Mouse (Mus musculus) bone marrow, adult 2 months (tissue): ENCODE measurements around the gene Ddn.

Experiments used
- CTCF ChIP-seq: fragments of 200-500 bp; IDR thresholded peaks from 2 replicates; pipeline ENCODE4 v1.5.1; 2011; ENCODE audit warnings: low read length, control low read depth; ENCODE audit not compliant: control insufficient read depth, insufficient read depth
- POLR2A ChIP-seq: fragments of 200-500 bp; IDR thresholded peaks from 2 replicates; pipeline ENCODE4 v1.6.1; 2011; ENCODE audit warnings: low read depth, mild to moderate bottlenecking, control low read depth, low read length, borderline replicate concordance; ENCODE audit not compliant: control insufficient read depth

GRCm38 (mm10) chr15:98852071-98852470 is 42.8 kb upstream of the Ddn start:
- TF ChIP-seq POLR2A (no peak), CTCF (no peak)
